Mouse (Mus musculus) embryonic facial prominence, embryonic 10.5 days (tissue): ENCODE measurements at regions not wholly inside any gene's neighbourhood (a gene's known extent, or its start where the extent isn't known, plus 50 kb on each side); places are given as distances from the start of the nearest gene placed in this dataset.

Source experiments
- DNase-seq: peaks from one replicate; pipeline ENCODE4 v3.0.0-alpha.2; 2017; ENCODE audit warnings: low spot score
- H3K27ac ChIP-seq: fragments of 300-500 bp; sonication (generic); replicated peaks from 2 replicates; pipeline ENCODE4 v1.5.1; 2016; ENCODE audit warnings: mild to moderate bottlenecking
- H3K27me3 ChIP-seq: fragments of 300-500 bp; sonication (generic); replicated peaks from 2 replicates; pipeline ENCODE4 v1.6.1; 2016; ENCODE audit warnings: low read depth, mild to moderate bottlenecking; ENCODE audit not compliant: poor library complexity, severe bottlenecking
- H3K36me3 ChIP-seq: fragments of 300-500 bp; sonication (generic); replicated peaks from 2 replicates; pipeline ENCODE4 v1.6.1; 2016; ENCODE audit warnings: mild to moderate bottlenecking, moderate library complexity
- H3K4me1 ChIP-seq: fragments of 300-500 bp; sonication (generic); 2 replicates; pipeline ENCODE4 v1.6.1; 2016
- H3K4me3 ChIP-seq: fragments of 300-500 bp; sonication (generic); 2 replicates; pipeline ENCODE4 v1.5.1; 2016; ENCODE audit warnings: mild to moderate bottlenecking, moderate library complexity
- H3K9me3 ChIP-seq: fragments of 300-500 bp; sonication (generic); 2 replicates; pipeline ENCODE4 v1.6.1; 2016; ENCODE audit warnings: mild to moderate bottlenecking
- WGBS: fragments of 180-500 bp; shearing (Covaris S2); methylation state at CpG from one replicate; pipeline ENCODE4 v1.1.7; 2016; 5-methylcytosine and 5-hydroxymethylcytosine counted together

GRCm38 (mm10) chr15:14000952-14001351 is 827.5 kb upstream of the Cdh6 start:
- H3K27ac ChIP-seq, result no peak overlapping the region
- H3K27me3 ChIP-seq, result no peaks in the 10 kb centered on the region
- no peaks in the 10 kb centered on the region for H3K36me3 ChIP-seq
- no peaks in the 10 kb centered on the region for H3K4me1 ChIP-seq
- no peak overlapping the region for H3K4me3 ChIP-seq
- no peaks in the 10 kb centered on the region for H3K9me3 ChIP-seq
- no peak for DNase-seq

- no peak for DNase-seq
These were observed 816.3 kb upstream of the Cdh6 start for GRCm38 (mm10) chr15:13989768-13990167.

GRCm38 (mm10) chr15:13988919-13989510 is 815.5 kb upstream of the Cdh6 start:
- Histone ChIP-seq H3K4me1 (peaks cover 4% of the 10 kb centered on the region; the same call in 1 of the 2 replicates), H3K9me3 (no peaks in the 10 kb centered on the region), H3K4me3 (no peak overlapping the region), H3K27ac (no peak overlapping the region), H3K27me3 (no peaks in the 10 kb centered on the region), H3K36me3 (no peaks in the 10 kb centered on the region)
- DNase-seq, result no peak
- WGBS, result 81% methylated on average over 8 of the region's 8 CpGs

More at GRCm38 (mm10) chr15:13989768-13990167, 816.3 kb upstream of the Cdh6 start:
- 43% methylated on average over 3 of the region's 3 CpGs for WGBS
- H3K4me3 ChIP-seq, result no peak overlapping the region
- H3K4me1 ChIP-seq, result peaks cover 4% of the 10 kb centered on the region; the same call in 1 of the 2 replicates
- no peaks in the 10 kb centered on the region for H3K9me3 ChIP-seq
- H3K36me3 ChIP-seq, result no peaks in the 10 kb centered on the region
- no peak overlapping the region for H3K27ac ChIP-seq
- H3K27me3 ChIP-seq, result no peaks in the 10 kb centered on the region

- Histone ChIP-seq H3K36me3 (no peaks in the 10 kb centered on the region), H3K4me1 (0 out of 2 replicates have a peak, but pooled peaks cover 2% of the 10 kb centered on the region), H3K27me3 (no peaks in the 10 kb centered on the region), H3K4me3 (no peak overlapping the region), H3K27ac (no peak overlapping the region), H3K9me3 (no peaks in the 10 kb centered on the region)
- DNase-seq, result peak; percentile 49
- WGBS, result 21% methylated on average over 7 of the region's 7 CpGs
These were observed 796.3 kb upstream of the Cdh6 start for GRCm38 (mm10) chr15:13969811-13970210.
